Mouse (Mus musculus) CH12.LX (cell line): ENCODE measurements around the gene Dclk1. TPM values are rescaled to one million over a fixed set of nuclear protein-coding genes. Genes with fewer than 3 reads are reported as not detected.

ENCODE experiments used
- DNase-seq: peaks from one replicate; pipeline ENCODE4 v3.0.0-alpha.2; 2013; ENCODE audit errors: extremely low read depth
- H3K27ac ChIP-seq: 2 replicates; pipeline ENCODE4 v1.5.1; 2012; ENCODE audit warnings: low read depth, mild to moderate bottlenecking, control low read depth, moderate library complexity; ENCODE audit not compliant: insufficient read depth
- H3K27me3 ChIP-seq: replicated peaks from 2 replicates; pipeline ENCODE3; 2012; ENCODE audit warnings: inconsistent platforms
- H3K36me3 ChIP-seq, 2 experiments: replicated peaks in 1 of 2; 2 replicates each; pipeline versions ENCODE3 to v1.6.1; 2012; ENCODE audit warnings: inconsistent platforms in 1 of 2, low read length in 1 of 2, mild to moderate bottlenecking in 1 of 2, mixed read lengths in 1 of 2, moderate library complexity in 1 of 2; ENCODE audit not compliant: control insufficient read depth in 1 of 2, insufficient read depth in 1 of 2
- H3K4me1 ChIP-seq, 2 experiments: 2 replicates each; pipeline ENCODE4 v1.6.1; 2012; ENCODE audit warnings: inconsistent platforms in 1 of 2, moderate library complexity in 1 of 2; ENCODE audit not compliant: insufficient read depth in 2 of 2, control insufficient read depth in 1 of 2
- H3K4me2 ChIP-seq: 2 replicates; pipeline ENCODE4 v1.6.1; 2012; ENCODE audit warnings: low read depth, mild to moderate bottlenecking, control low read depth; ENCODE audit not compliant: poor library complexity, insufficient read depth, severe bottlenecking
- H3K4me3 ChIP-seq, 3 experiments: fragments of 150-350 bp in 1 of 3; sonication (generic) in 1 of 3; replicated peaks in 1 of 3; 2 replicates each; pipeline versions ENCODE3 to v1.5.1; 2011 to 2012; ENCODE audit warnings: low read depth in 2 of 3, low read length in 2 of 3, mild to moderate bottlenecking in 2 of 3, moderate library complexity in 2 of 3, control low read depth in 1 of 3, improper control_type of control experiment in 1 of 3, inconsistent platforms in 1 of 3, mixed read lengths in 1 of 3; ENCODE audit not compliant: poor library complexity in 1 of 3
- H3K79me2 ChIP-seq: replicated peaks from 2 replicates; pipeline ENCODE4 v1.6.1; 2012; ENCODE audit warnings: mild to moderate bottlenecking, moderate library complexity; ENCODE audit not compliant: control insufficient read depth, poor library complexity, insufficient read depth, severe bottlenecking; ENCODE audit errors: extremely low read depth
- H3K9ac ChIP-seq: 2 replicates; pipeline ENCODE4 v1.6.1; 2012; ENCODE audit warnings: low read depth, mild to moderate bottlenecking, control low read depth, moderate library complexity; ENCODE audit not compliant: insufficient read depth
- H3K9me3 ChIP-seq: replicated peaks from 2 replicates; pipeline ENCODE3; 2012; ENCODE audit warnings: low read length, inconsistent platforms, mixed read lengths
- CHD1 ChIP-seq: IDR thresholded peaks from 2 replicates; pipeline ENCODE4 v1.6.1; 2012; ENCODE audit warnings: low read depth, low read length, improper control_type of control experiment, inconsistent platforms
- E2F4 ChIP-seq: IDR thresholded peaks from 2 replicates; pipeline ENCODE4 v1.6.1; 2011; ENCODE audit warnings: low read depth, low read length, improper control_type of control experiment; ENCODE audit not compliant: insufficient replicate concordance
- ELF1 ChIP-seq: IDR thresholded peaks from 2 replicates; pipeline ENCODE4 v1.6.1; 2014; ENCODE audit warnings: low read depth, mild to moderate bottlenecking, inconsistent platforms, low read length, improper control_type of control experiment
- MAX ChIP-seq: IDR thresholded peaks from 2 replicates; pipeline ENCODE4 v1.6.1; 2011; ENCODE audit warnings: low read length, improper control_type of control experiment
- MYC ChIP-seq: IDR thresholded peaks from 2 replicates; pipeline ENCODE4 v1.6.1; 2011; ENCODE audit warnings: low read depth, mild to moderate bottlenecking, improper control_type of control experiment, low read length
- PAX5 ChIP-seq: IDR thresholded peaks from 2 replicates; pipeline ENCODE4 v1.6.1; 2012; ENCODE audit warnings: low read length, inconsistent platforms, mixed read lengths
- POLR2A ChIP-seq: IDR thresholded peaks from 2 replicates; pipeline ENCODE4 v1.6.1; 2011; ENCODE audit warnings: low read depth, mild to moderate bottlenecking, improper control_type of control experiment, low read length
- POLR2AphosphoS2 ChIP-seq: IDR thresholded peaks from 2 replicates; pipeline ENCODE4 v1.6.1; 2011; ENCODE audit warnings: low read depth, low read length, improper control_type of control experiment
- RCOR1 ChIP-seq: conservative IDR thresholded peaks from 2 replicates; pipeline ENCODE4 v1.6.1; 2012; ENCODE audit warnings: low read depth, mild to moderate bottlenecking, inconsistent platforms, low read length, improper control_type of control experiment
- SIN3A ChIP-seq: IDR thresholded peaks from 2 replicates; pipeline ENCODE4 v1.6.1; 2012; ENCODE audit warnings: low read length, improper control_type of control experiment, inconsistent platforms
- SMC3 ChIP-seq: IDR thresholded peaks from 2 replicates; pipeline ENCODE4 v1.6.1; 2011; ENCODE audit warnings: low read depth, low read length, improper control_type of control experiment
- TBP ChIP-seq: conservative IDR thresholded peaks from 2 replicates; pipeline ENCODE4 v1.6.1; 2011; ENCODE audit warnings: low read depth, low read length, improper control_type of control experiment
- UBTF ChIP-seq: IDR thresholded peaks from 2 replicates; pipeline ENCODE4 v1.6.1; 2012; ENCODE audit warnings: low read depth, mild to moderate bottlenecking, inconsistent platforms, low read length, improper control_type of control experiment, moderate library complexity
- USF1 ChIP-seq: IDR thresholded peaks from 2 replicates; pipeline ENCODE4 v1.6.1; 2014; ENCODE audit warnings: low read depth, mild to moderate bottlenecking, inconsistent platforms, low read length, improper control_type of control experiment
- USF2 ChIP-seq: conservative IDR thresholded peaks from 2 replicates; pipeline ENCODE4 v1.6.1; 2011; ENCODE audit warnings: low read depth, low read length, improper control_type of control experiment
- ZNF384 ChIP-seq: IDR thresholded peaks from 2 replicates; pipeline ENCODE4 v1.6.1; 2012; ENCODE audit warnings: low read depth, low read length, improper control_type of control experiment, inconsistent platforms
- dilution Hi-C: fragments of 300-500 bp; cut with MboI; formaldehyde crosslinking; loops from 2 replicates; pipeline ENCODE4 v1.14.3; 2020; ENCODE audit warnings: low sequenced_read_pairs; ENCODE audit not compliant: extremely low pct_unique_long_range_greater_than_20kb, extremely low pct_ligation_motif_present
- in situ Hi-C: fragments of 300-500 bp; cut with MboI; formaldehyde crosslinking; loops from 3 replicates; pipeline ENCODE4 v1.14.3; 2019; ENCODE audit warnings: low sequenced_read_pairs, low pct_ligation_motif_present, low pct_unique_long_range_greater_than_20kb, mixed read lengths
- polyA plus RNA-seq: library from polyadenylated mRNA; unstranded; fragments of >175 nt; gene quantifications from 2 replicates; pipeline ENCODE4 v1.2.1, GENCODE M21; 2012; ENCODE audit warnings: low read depth; ENCODE audit not compliant: insufficient read length
- total RNA-seq, 2 experiments: library from RNA; depleted of rRNA; stranded (reverse); fragments of 300-350 nt in 1 of 2; fragments of >200 nt in 1 of 2; gene quantifications; 2 replicates each; pipeline ENCODE4 v1.2.3; 2012 to 2014

The Dclk1 gene
- total and polyA plus RNA-seq, 3 experiments, result not detected

DNA sequence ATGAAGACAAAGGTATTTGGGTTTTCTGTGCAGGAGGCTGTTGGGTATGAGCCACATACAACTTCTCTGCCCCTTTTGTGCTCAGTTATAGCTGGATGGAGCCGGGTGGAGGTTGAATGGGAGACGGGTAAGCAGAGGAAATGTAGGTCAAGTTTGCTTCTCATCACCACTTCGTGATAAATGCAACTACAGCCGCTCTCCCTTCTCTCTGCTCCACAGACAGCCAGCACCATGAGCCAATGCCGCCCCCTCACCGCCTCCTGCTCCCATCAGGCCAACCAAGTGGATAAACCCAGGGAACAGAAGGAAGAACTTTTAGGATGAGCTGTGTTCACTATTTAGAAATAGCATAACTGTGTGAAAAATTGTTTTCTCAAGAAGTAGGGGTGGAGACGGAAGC lies 234.5 kb downstream of the Dclk1 start:
- dilution Hi-C loops, result no loop called here
- no peaks in the 10 kb centered on the region for H3K36me3 ChIP-seq
- in situ Hi-C loops, result no loop called here
- no peak overlapping the region for H3K27ac ChIP-seq
- no peaks in the 10 kb centered on the region for H3K79me2 ChIP-seq
- H3K4me2 ChIP-seq, result no peak overlapping the region
- H3K4me3 ChIP-seq, result no peak overlapping the region
- DNase-seq, result no peak
- H3K27me3 ChIP-seq, result no peaks in the 10 kb centered on the region
- no peak overlapping the region for H3K9ac ChIP-seq
- H3K4me1 ChIP-seq, result no peaks in the 10 kb centered on the region
- TF ChIP-seq MYC (no peak), ELF1 (no peak)
- H3K9me3 ChIP-seq, result peaks cover 69% of the 10 kb centered on the region

DNA sequence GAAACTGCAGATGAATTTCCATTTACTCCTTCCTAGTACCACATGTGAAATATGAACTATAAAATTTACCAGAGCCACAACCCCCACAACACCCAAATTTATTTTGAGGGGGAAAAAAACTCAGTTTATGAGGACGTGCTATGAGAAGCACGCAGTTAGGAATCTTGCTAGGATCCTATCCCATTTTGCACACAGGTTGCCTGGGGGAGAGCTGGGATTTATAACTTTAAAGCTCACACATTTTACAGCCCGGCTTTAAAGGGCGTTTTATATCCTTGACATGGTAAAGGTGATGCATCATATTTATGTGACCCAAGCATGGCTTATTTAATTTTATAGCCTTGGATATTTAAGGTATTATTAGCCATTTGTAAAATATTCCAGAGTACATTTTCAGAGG lies 237.1 kb downstream of the Dclk1 start:
- no peak overlapping the region for H3K4me3 ChIP-seq
- H3K36me3 ChIP-seq, result no peaks in the 10 kb centered on the region
- no peak overlapping the region for H3K4me2 ChIP-seq
- TF ChIP-seq USF1, result no peak
- TF ChIP-seq POLR2A, result no peak
- no peak overlapping the region for H3K9ac ChIP-seq
- H3K27me3 ChIP-seq, result no peaks in the 10 kb centered on the region
- no peaks in the 10 kb centered on the region for H3K79me2 ChIP-seq
- in situ Hi-C loops (no loop called here), dilution Hi-C loops (no loop called here)
- no peak overlapping the region for H3K27ac ChIP-seq
- no peak for DNase-seq
- peaks cover 68% of the 10 kb centered on the region for H3K9me3 ChIP-seq
- no peaks in the 10 kb centered on the region for H3K4me1 ChIP-seq

DNA sequence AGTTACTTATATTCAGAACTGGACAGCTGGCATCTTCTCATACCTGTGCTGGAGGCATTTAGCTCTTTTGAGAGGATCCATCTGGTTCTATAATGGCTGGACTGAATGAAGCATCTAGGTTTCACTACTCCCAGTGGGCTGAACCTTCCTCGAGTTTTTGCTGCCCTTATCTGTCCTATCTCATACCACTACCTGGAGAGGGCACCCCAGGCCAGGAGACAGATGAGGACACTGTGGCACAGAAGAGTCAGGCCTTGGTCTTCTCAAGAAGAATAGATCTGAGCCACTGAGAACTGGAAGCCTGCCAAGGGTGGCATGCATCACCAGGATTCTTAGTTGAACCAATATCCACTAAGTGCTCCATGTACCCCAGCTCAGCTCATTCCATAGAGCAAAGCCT lies 239.0 kb downstream of the Dclk1 start:
- Histone ChIP-seq H3K36me3 (no peaks in the 10 kb centered on the region), H3K9me3 (peaks cover 68% of the 10 kb centered on the region), H3K27ac (no peak overlapping the region), H3K4me3 (no peak overlapping the region), H3K9ac (no peak overlapping the region), H3K4me2 (no peak overlapping the region)
- DNase-seq, result no peak
- in situ Hi-C loops, result no loop called here
- TF ChIP-seq UBTF (no peak), TBP (no peak)
- TF ChIP-seq, all 38 proteins: peak for 0
- no peaks in the 10 kb centered on the region for H3K4me1 ChIP-seq
- dilution Hi-C loops, result no loop called here
- no peaks in the 10 kb centered on the region for H3K27me3 ChIP-seq
- no peaks in the 10 kb centered on the region for H3K79me2 ChIP-seq

DNA sequence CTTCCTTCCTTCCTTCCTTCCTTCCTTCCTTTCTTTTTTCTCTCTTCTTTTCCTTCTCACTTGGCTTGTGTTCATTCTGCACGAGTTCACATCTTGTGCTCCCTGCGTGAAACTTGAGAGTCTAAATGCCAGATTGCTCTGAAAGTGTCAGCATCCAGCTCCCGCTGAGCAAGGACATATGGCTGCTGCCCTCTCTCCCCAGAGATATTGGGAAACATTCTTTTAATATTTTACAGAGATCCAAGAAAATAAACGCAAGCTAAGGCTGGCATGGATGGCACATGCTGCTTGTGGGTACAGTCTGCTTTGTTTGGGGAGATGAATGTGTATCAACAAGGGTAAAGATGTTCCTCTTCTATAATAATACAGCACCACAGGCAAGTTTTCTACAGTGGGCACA lies 241.2 kb downstream of the Dclk1 start:
- no peaks in the 10 kb centered on the region for H3K79me2 ChIP-seq
- in situ Hi-C loops, result no loop called here
- dilution Hi-C loops, result no loop called here
- H3K36me3 ChIP-seq, result no peaks in the 10 kb centered on the region
- peaks cover 66% of the 10 kb centered on the region for H3K9me3 ChIP-seq
- H3K4me1 ChIP-seq, result no peaks in the 10 kb centered on the region
- no peak overlapping the region for H3K9ac ChIP-seq
- H3K27ac ChIP-seq, result no peak overlapping the region
- TF ChIP-seq PAX5, result no peak
- TF ChIP-seq MAX, result no peak
- TF ChIP-seq POLR2AphosphoS2, result no peak
- no peak for TF ChIP-seq SIN3A
- TF ChIP-seq USF2, result no peak
- no peak for TF ChIP-seq ZNF384
- no peak for TF ChIP-seq USF1
- TF ChIP-seq CHD1, result no peak
- no peak for TF ChIP-seq ELF1
- no peak for TF ChIP-seq RCOR1
- no peak for TF ChIP-seq TBP
- TF ChIP-seq SMC3, result no peak
- no peak for TF ChIP-seq E2F4
- no peak overlapping the region for H3K4me3 ChIP-seq
- H3K4me2 ChIP-seq, result no peak overlapping the region
- no peaks in the 10 kb centered on the region for H3K27me3 ChIP-seq
- DNase-seq, result no peak
